Mouse (Mus musculus): ENCODE data around the gene Prpf6.
A peak's percentile ranks its signal among the peaks of the same experiment; 100 is the strongest.

Gene Prpf6

DNA sequence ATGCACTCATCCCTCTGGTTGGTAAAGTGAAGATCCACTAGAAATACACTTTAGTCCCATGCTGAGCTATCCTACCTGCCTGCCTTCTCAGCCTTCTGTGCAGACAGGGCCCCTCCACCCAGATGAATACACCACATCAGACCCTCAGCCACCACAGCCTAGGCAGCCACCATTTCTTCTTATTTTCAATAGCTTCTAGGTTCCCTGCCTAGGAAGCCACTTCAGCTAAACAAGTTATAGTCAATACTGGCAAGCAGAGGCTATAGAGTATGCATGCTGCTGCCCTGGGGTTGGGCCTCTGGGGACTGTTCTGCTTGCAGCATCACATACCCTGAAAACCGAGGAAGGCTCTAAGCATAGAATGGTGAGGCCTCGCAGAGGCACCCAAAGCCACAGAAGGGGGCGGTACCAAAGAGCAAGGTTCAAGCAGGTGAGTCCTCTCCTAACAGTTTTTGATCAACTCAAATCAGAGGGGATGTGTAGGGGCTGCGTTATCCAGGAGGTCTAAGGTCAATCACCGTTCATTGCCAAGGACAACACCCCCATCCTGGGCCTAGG lies at the start of gene Prpf6:
Gene Prpf6 (plus strand): TSS at position 341 of the 558 bp plus-strand sequence.
- DNase-seq (ENCODE audit: low spot score): no peak

DNA sequence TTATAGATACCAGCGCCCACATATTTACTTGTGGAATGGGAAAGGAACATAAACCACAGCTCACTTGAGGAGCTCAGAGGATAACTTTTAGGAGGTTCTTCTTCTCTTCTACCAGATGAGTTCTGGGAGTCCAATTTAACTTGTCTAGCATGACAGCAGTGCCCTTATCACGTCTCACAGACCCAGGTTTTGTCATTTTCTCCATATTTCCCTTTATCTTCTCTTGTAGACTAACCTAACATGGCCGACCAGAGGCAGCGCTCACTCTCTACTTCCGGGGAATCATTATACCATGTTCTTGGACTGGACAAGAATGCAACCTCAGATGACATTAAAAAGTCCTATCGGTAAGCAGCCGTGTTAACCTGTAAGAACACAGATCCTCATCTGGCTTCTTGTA lies 45.5 kb upstream of the Prpf6 start:
- no peak for DNase-seq (ENCODE audit: low spot score)

DNA sequence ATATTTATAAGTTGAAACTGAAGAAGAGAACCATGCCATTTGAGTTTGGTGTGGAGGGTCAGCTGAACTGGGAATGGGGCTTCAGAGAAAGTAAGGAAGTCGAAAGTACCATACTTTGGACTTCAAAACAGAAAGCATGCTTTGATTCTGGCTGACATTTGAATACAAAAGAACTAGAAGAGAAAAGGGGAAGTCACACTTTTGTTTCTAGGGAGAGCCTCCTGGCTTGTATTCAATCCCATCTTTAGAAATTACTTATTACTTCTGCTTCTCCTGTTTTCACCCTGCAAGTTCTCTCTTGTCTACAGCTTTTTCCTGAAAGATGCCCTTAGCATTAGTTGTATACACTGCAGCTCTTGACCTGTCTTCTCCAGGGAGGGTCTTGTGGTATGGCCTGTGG lies 43.4 kb upstream of the Prpf6 start:
- no peak for DNase-seq (ENCODE audit: low spot score)

DNA sequence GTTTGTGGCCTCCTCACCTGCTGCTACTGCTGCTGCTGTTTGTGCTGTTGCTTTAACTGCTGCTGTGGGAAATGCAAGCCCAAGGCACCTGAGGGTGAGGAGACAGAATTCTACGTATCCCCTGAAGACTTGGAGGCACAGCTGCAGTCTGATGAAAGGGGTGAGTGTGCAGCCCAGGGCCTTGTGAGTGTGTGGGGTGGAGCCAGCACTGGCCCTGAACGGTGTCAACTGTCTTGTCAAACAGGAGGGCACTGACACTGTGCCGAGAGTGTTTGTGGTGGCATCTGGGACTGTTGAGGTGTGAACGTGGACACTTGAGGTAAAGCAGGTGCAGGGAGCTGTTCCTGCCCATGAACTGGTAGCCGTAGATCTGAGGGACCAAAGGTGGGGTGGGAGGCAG lies 43.0 kb upstream of the Prpf6 start:
- no peak for DNase-seq (ENCODE audit: low spot score)

DNA sequence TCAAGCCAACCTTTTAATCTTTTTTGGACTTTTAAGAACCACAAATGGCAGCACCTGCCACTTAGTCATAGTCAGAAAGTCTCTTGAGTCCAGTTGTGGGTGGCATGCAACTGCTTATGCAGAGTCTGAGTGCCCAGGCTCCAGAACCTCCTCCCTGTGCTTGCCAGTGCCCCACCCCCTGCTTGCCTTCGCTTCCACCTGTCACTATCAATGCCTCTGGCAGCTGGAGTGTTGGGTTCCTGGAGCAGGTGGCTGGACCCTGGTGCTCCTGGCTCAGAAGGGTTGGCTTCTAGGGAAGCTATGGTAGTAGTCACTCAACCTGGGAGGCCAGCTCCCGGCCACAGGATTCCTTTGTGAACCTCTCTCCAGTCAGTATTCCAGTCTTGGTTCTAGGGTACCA lies 41.4 kb upstream of the Prpf6 start:
- DNase-seq (ENCODE audit: low spot score): no peak

DNA sequence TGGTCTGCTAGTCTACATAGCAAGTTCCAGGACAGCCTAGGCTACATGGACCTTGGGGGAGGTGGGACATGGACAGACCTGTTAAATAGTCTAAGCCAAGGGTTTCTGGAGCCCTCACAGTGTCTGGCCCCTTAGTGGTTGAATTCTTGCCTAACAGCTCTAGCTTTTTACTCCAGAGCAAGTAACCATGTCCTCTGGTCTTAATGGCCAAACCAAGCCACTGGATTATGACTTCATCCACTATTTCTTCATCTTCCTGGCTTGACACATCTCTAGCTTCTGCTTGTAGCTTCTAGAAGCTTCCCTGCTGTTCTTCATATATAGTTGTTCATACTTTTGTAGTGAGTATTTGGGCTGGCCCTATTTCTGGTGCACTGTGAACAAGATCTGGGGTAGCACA lies 37.9 kb upstream of the Prpf6 start:
- no peak for DNase-seq (ENCODE audit: low spot score)

DNA sequence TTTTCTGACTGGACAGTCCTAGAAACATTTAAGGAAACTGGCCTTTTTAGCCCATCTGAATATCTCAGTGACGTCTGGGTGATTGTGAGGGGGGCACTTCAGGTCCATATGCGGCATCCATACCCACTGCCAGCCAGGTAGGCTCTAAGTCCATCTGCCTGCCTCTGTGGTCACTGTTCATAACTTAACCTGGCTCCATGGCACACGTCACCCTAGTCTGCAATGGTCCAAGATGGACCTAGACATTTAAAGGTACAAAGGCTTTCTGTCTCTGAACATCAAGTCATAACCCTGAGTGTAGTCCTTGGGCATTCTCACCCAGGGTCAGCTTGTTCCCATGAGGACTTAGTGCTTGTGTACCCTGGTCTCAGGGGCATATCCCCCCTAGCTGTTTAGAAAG lies 24.3 kb upstream of the Prpf6 start:
- DNase-seq (ENCODE audit: low spot score): no peak

DNA sequence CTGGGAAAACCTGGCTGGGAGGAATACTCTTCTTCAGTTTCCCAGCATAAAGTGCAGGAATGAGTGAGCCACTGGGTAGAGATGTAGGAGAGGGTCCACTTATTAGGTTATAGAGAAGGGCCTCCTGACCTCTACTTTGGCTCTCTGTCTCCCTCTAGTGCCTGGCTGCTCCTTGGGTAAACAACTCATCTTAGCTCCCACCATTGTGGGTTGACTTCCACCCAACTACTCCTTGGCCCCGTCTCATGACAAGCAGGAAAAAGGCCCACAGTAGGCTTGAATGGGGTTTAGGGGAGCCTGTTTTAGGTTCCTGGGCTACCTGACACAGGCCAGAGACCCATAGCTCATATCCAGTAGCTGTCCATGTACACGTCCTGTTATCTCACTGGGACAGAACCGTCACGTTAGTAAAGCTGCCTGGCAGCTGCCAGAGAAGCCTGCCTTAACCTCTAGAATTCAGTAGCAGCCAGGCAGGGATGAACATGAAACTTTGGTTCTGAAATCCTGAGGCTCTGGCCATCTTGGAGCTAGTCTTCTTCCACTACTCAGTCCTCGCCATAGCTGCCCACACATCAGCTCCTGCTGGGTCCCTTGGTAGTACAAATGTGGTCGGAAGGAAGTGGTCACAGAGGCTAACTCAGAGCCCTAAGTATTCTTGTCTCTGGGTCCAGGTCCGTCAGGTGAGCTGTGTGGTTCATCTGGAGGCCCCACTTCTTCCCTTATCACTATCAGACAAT lies 23.2 kb upstream of the Prpf6 start:
- no peak for DNase-seq (ENCODE audit: low spot score)

DNA sequence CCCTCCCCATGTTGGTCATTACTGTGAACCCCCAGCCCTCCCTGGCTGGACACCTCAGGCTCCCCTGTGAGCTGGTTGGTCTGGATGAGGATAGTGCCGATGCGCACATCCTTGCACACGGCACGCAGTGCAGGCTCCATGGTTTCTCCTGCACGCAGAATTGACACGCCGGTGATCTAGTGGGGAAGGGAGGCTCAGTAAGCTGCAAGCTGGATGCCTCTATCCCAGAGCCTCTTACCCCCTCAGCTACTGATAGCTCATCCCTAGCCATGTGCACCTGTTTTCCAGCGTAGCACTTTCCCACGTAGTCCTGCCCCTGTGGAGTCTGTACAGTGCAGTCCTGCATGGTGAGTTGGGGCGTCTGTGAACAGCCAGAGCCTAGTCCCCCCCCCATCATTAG lies 21.8 kb upstream of the Prpf6 start:
- no peak for DNase-seq (ENCODE audit: low spot score)

DNA sequence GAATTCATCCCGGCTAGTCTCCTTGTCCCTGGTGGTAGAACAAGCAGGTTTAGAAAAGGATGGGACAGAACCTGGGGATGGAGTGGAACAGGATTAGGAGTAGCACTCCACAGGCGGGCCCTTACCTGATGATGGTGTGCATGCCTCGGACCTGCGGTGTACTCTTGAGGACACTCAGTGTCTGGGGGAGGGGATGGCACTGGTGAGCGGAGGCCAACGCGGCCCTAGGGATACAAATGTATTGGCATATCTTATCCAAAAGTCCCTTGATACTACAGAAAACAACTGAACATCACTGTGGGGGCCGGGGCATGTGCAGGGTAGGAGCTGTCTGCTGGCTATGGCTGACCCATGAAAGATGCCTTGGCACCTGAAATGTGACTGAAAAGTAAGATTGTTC lies 21.3 kb upstream of the Prpf6 start:
- DNase-seq (ENCODE audit: low spot score): no peak

DNA sequence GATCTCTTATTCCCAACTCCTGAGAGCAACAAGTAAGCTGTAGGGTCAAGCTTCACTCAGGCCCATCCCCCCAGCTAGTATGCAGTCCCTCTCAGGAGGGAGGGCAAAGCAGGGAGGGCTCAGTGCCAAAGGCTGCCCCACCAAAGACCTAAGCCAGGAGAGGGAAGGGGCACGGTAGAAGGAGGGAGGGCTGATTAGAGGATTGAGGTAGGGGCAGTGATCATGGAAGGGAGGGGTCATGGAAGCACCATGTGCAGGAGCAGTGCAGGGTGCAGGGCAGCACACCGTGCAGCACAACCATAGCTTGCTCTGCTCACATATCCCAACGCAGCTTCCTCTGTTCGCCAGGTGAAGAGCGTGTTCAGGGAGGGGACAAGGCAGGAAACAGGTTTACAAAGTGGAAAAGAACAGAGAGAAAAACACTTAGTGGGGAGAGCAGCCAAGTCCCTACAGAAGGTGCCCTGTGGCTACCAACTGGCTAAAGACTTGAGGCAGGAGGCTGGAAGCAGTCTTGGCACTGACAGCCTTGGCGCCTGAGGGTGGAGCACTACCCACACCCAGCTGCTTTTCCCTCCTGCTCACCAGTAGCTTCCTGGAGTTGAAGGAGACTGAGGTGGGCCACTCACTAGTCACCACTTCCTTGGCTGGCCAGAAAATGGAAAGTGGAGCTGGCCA lies 20.6 kb upstream of the Prpf6 start:
- DNase-seq (ENCODE audit: low spot score): no peak

DNA sequence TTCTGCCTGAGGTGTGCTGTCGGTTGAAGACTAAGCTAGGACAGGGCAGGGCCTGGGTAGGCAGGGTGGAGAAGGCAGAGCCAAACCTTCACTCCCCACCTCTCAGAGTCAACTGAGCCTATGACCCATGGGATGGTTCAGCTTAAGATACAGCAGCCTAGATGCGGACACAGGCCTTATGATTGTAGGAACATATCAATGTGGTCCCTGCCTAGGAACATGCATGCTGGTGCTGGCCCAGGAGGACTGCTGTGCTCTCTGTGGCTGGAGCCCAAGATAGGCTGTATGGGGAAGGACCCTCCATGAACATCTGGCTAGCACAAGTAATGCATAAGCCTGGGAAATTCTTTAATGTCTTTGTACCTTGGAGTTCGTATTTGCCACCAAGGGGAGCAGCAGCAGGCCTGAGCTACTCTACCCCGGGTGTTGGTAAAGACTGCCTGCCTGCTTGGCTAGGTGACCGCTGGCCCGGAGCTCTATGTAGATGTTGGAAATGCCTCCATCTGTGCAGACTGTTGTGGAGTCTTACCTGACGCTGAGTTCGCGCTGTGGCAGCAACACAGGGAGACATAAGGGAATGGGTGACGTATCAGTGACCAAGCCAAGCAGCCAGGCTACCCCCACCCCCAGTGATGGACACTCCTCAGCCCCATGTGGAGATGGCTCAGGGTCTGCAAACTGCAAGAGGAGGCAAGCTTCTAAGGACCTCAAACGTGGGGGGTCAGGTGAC lies 19.6 kb upstream of the Prpf6 start:
- no peak for DNase-seq (ENCODE audit: low spot score)

DNA sequence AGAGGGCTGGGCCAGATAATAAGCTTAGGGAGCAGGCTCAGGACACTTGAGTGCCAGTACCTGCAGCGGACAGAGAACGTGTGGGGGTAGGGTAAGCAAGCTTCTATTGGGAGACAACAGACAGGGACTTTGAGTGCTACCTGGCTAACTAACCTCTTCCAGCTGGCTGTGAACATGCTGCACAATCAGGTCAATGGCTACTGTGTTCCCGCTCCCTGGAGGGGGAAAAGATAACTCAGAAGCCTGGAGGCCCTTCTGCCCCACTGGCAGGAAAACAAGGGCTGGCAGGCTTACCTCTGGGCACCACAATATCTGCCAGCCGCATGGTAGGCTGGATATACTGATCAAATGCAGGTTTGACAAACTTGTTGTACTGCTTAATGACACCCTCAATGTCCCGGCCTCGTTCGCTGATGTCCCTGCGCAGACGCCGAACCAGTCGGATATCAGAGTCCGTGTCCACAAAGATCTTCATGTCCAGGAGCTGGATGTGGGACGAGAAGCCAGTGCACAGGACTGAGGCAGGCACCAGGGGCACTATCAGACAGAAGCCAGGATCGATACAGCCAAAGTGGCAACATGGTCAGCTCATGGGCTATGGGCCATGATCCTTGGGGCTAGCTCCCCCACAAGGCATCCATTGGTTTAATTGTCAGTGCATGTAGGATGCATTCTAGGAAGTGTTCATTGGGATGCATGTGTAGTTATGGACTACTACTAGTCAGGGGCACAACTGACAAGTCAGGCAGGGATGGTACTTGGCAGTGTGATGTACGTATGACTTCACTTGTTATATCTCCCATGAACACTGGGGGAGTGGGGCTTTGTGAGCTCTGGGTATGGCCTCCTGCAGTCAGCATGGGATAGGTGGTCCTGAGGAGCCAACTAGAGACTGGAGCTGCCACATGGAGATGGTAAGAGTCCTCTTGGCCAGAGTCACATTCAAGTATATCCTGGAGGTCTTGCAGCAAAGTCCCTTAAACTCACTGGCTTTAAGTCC lies 18.4 kb upstream of the Prpf6 start:
- DNase-seq (ENCODE audit: low spot score): no peak

DNA sequence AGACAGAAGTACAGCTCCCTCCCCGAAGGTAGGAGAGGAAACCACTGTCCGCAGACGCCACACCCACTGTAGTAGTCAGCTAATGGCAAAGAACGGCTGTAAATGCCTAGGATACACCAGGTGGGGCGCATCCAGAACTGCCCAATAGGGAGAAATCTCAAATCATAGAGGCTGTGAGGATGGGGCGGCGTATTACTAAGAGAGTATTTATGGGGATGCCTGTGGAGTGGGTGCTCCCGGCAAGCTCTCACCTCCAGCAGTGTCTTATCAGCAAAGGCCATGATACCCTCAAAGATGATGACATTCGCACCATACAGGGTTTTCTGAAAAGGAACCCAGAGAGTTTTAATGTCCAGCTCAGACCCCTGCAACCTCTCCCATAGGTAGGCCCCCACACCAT lies 17.7 kb upstream of the Prpf6 start:
- no peak for DNase-seq (ENCODE audit: low spot score)

DNA sequence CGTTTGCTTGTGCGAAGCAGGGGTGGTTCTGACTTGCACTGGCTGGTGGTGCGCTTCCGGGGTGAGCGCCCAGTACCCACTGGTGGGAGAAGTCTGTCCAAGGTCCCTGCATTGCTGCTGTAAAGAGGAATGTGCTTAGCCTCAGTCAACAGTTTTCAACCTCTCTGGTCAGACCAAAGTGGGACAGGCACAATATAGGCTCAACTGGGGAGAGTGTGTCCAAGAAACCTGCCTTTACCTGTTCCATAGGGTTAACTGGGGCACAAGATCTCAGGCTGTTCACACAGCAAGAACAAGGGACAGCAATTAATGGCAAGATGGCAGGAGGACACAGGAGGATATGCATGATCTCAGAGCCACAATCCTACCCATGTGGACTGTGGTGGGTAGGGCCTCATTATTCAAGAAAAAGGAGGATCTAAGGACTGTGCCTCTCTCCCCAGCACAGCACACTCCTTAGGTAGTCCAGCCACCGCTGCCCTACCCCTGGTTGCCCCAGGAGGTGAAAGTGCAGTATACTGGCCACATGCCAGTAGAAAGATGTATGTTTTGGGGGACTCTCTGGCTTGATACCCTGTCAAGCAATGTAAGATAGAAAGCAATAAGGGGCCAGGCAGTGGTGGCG lies 16.6 kb upstream of the Prpf6 start:
- DNase-seq (ENCODE audit: low spot score): no peak

DNA sequence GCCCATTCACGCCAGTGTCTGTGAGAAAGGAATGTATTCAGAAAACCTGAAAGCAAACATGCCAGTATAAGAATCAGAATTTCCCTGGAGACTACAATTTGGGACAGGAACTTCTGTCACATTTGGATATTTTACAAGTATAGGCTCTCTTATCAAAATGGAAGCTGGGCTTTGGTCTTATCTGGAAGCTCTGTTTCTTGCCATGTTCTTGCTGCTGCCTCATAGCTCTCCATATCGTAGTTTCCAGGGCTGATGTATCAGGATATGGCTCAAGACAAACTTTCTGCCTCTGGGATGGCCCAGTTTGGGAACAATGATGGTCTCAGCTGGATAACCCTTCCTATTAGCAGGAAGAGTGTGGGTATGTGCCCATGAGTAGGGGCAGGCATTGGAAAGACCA lies 15.1 kb upstream of the Prpf6 start:
- no peak for DNase-seq (ENCODE audit: low spot score)

DNA sequence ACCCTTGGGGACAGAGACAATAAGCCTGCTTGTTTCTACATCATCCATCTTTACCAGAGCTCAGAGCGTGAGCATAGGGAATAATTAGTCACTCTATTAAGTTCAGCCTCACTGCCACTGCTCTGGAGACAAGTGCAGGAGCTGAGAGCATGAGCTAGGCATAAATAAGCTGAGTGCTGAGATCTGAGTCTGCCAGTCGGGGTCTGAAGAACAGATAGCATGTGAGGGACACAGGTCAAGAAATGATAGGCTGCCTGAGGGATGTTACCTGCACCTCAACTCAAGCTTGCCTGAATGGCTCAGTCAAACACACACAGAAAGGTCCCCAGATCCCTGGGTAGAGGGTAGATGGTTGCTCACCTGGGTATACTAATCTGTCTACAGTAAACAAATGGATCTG lies 14.5 kb upstream of the Prpf6 start:
- no peak for DNase-seq (ENCODE audit: low spot score)

DNA sequence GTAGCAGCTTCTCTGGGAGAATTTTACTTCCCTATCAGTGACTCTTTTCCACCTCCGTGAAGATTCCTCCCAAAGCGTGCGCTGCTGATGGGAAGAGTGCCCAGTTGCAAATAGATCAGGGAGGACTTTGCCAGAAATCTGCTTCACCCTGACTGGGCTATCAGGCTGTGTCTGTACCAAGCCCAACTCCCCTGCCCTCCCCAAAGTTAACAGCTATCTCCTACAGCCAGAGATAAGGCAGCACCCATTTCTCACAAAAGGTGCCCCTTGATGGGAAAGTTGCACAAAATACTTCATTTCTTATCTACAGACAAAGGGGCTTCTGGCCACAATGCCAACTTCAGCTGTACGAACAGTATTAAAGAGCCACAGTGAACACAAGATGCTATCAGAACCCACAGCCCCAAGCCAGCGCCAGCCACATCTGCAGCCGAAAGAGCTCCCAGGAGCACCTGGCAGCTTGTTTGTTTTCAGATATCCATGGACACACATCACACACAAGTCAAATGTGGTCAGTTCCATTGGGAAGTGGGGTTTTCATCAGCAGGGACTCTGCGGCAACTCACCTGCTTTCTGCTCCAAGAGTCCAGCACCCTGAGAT lies 13.6 kb upstream of the Prpf6 start:
- peak; percentile 78 for DNase-seq (ENCODE audit: low spot score)

DNA sequence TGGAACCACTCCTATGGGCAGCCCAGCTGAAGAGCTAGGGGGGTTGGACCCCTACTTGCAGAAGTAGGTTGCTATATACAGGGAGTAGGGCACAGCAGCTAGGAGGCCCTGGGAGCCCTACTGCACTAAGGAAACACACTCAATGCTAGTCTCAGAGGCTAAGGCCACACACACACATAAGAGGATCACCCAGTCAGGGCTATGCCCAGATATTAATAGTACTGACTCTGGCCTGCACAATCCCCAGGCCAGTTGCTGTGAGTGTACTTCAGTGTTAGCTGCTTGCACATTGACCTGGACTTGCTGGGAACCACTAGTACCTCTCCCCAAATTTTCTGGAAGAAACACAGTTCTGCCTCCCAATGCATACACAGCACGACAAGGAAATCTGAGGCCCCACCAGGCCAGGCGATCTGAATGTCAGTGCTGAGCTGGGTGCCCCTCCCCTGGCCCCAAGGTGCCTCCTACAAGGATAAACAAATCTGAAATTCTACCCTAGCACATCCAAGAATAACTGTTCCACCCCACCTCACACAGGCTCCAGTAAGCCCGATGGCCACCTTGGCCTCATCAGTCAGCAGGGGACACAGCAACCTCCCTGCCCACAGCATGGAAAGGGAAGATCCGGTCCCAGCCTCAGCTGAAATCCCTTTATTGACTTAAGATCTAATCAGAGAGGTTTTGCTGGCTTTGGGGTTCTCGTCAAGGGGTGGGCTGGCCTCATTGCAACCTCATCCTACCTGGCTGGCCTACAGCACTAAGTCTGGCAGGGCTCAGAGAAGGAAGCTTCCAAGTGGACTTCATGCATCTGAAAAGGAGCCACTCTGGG lies 12.7 kb upstream of the Prpf6 start:
- no peak for DNase-seq (ENCODE audit: low spot score)

DNA sequence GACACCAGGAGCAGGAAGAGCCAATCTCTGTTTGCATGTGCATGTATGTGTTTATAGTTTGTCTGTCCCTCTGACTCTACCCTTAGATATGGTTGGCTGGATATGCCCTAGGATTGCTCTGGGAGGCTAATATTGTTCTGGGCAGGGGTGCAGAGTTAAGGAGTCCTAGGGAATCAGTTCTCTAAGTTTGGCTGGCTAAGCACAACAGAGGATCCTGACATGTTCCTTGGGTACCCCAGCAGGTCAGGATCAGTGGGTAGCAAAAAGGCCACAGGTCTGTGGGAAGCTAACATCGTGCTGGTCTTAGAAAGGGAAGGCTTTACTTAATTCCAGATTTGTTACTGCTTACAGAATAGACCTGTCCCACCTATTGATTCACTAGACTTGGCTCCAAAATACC lies 12.0 kb upstream of the Prpf6 start:
- no peak for DNase-seq (ENCODE audit: low spot score)
